Mouse (Mus musculus) spleen, postnatal 10 days (tissue): Measurements from ENCODE around the gene Zfp423.

ENCODE experiments used
- DNase-seq, 2 experiments: peaks; one replicate each; pipeline ENCODE4 v3.0.0; 2021 to 2022; ENCODE audit warnings: low spot score in 2 of 2

The Zfp423 gene

DNA sequence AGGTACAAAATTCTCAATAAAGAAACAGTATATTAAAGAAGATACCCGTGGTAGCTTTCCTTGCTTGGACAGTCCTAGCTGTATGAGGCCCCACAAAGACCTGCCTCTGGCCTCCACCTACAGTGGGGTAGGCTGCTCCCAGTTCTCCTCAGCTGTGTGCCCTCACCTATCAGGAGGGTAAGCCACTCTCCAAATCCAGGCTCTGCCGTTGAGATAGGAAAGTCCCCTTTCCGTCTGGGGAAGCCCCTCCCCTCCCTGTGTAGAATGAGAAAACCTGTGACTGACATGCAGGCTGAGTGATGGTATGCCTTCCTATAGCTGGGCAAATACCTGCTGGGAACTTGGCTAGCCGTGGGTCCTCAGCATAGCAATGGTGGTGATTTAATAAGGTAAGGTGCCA lies 257.8 kb downstream of the Zfp423 start:
- DNase-seq = no peak

DNA sequence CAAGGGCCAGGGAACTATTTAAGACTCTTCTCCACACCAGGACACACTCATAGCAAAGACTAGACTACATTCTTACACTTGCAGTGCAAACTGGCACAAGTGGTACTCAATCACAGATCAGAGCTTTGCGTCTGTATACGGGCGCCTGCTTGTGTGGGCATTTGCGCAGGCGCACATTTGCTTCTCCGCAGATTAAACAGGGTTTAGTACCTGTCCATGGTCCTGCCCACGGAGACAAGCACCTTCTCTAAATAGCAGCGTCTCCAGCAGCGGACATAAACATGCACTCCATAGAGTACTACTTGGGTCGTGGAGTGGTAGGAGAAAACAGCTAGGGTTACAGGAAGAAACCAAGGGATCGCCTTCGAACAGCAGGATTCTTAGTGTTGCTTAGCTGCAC lies 259.1 kb downstream of the Zfp423 start:
- peak in 1 of 2 experiments; percentile 59 for DNase-seq

DNA sequence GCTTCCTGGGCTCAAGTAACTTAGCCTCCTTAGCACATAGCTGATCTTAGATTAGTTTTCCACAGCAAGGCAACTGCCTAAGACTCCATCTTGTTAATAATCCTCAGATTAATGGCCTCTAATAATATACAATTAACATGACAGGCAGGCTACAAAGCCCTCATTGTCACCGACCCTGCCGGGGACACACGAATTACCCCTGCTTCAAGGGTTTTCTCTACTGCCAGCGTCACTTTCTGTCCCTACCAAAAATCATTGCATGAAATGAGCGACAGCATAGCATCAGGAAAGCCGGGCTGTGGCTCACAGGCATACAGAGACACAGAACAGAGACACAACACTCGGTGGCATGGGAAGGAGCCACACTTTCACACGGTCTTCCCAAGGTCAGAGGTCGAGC lies 262.3 kb downstream of the Zfp423 start:
- DNase-seq = no peak

DNA sequence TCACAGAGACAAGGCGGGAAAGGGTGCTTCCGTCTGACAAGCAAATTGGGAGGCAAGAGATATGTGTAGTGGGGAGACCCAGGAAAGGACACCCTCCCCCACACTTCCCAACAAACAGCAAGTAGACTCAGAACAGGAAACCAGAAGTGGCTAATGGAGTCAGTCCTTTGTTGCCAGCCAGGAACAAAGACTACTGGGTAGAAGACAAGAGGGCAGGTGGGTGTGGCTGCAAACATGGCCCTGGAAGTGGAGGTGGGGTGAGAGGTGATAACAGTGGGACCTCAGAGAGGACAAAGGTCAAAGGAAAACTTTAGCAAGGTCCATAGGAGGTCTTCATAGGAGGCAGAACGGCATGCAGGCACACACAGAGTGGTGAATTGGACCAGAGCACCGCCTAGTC lies 265.7 kb downstream of the Zfp423 start:
- no peak for DNase-seq

DNA sequence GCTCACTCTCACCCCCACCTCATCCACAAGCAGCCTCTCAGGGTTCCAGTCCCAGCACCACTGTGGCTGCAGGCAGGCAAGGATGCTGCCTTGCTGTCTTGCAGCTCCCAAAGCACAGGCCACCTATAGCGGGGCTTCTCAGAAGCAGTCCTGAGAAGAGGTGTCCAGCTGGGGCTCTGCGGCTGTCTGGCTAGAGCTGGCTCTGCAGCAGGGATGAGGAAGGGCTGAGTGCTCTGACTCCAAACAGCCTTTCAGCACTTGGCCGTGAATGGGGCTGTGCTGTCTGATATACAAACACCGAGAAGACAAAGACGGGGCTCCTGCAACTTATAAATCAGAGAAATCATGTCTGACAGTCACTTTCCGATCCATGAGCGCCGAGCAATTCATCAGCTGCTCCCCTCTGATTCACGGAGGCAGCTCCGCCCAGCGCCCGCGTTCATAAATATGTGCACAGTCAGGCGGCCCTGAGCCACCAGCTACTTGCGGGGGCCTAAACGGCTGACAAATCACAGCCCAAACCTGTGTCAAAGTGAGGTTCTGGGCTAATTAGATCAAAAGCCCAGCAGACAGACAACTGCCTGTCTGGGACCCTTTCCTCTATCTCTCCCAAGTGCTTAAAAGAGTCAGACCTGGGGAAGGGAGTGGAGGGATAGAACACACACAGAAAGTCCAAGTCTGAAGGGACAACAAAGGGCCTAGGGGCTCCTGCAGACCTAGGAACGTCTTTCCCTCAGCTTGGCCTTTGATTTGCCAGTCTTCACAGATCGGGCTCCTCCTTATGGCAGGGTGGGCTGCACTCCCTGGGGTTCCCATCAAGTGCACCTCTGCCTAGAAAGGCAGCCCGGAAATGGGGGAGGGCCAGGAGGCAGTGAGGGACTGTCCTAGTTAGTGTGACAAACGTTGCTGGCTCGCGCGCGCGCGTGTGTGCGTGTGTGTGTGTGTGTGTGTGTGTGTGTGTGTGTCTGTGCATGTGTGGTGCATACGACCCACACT lies 269.0 kb downstream of the Zfp423 start:
- DNase-seq = no peak

DNA sequence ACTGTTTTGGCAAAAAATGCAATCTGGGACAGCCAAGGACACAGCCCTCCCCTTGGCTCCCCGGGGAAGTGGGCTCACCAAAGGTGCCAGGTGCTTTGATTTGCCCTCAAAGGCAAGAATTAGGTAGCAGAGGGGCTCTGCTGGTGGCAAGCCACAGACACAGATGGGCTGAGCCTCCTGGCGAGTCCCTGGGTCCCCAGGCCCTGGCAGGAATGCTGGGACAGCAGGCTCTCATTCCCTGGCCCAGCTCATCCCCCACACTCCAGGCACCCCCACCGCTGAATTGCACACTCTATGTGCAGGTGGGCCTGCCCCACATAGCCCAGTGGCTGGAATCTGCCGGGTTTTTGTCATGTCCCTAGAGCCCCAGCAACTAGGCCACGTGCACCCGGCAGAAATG lies 270.2 kb downstream of the Zfp423 start:
- DNase-seq = no peak

DNA sequence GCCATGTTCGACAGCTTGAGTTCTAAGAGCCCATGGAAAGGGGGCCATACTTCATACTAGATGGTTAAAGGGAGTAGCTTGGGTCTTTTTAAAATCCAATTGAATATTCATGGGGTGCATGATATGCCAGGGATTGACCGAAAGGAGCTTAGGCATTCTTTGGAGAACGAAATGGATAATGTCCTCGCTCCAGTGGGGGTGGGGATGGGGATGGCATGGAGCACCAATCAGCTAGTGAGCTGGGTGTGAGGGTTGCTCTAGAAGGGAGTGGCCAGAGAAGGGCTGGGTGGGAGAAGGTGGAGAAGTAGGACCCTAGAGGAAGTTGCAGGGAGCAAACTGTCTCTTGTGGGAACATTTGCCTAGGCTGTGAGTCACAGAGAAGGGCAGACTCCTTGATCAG lies 271.0 kb downstream of the Zfp423 start:
- no peak for DNase-seq

DNA sequence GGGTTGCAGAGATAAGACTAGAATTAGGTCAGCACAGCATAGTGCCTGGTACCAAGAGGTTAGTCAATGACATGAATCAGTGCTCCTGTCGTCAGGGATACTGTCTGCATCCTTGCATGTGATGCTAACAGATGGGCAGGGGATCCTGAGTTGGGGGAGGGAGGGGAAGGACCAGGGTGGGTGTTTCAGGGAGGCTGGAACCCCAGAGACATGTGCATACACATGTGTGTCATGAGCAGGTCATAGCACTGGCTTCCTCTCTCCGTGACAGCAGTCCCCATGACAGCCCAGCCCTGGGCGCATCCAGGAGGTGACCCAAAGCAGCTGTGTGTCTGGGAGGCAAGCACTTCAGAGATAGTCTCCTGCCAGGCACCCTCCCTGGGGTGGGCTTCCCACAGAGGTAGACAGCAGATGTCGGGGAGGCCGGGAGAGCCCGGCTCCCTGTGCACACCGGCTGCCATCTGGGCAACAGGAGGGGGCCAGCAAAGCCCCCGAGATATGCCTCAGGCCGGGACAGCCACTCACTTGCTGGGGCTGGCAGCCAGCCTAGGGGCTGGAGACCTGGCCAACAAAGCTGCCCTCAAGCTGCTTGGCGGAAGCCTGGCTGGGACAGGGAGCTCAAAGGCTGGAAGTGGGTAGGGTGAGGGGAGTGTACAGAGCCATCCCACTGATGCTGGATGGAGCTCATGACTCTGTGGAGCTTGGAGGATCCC lies 272.3 kb downstream of the Zfp423 start:
- no peak for DNase-seq

DNA sequence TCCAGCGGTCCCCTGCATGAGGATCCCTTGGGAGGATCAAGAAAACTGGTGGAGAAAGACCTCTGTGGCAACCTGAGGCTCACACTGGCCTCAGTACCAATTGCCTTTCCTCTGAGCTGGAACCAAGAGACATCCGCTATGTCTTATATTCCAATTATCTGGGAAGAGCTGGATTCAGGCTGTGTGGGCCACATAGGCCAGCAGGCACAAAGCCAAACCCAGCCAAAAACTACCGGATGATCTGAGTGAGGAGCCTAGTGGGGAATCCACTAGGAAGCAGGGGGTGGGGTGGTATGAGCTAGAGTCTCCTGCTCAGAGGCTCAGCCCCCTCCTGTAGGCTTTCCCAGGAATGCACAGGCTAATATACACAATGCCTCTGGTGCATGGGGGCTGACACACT lies 273.4 kb downstream of the Zfp423 start:
- no peak for DNase-seq

DNA sequence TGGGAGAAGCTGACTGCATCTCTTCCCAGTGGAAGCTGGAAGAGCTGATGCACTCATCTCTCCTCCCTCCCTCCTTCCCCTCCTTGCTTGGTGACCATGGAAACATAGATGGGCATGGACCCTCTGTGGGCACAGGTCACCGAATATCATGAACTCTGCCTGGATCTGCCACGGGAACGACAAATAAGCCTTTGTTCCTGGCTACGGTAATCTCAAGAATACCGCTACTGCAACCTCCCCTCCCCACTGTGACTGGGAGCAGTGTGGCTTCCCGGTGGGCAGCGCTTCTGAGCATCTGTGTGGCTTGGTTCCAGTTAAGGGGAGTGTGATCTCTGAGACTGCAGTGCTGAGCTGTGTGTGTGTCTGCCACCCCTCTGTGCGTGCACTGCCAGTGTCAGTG lies 274.0 kb downstream of the Zfp423 start:
- no peak for DNase-seq

DNA sequence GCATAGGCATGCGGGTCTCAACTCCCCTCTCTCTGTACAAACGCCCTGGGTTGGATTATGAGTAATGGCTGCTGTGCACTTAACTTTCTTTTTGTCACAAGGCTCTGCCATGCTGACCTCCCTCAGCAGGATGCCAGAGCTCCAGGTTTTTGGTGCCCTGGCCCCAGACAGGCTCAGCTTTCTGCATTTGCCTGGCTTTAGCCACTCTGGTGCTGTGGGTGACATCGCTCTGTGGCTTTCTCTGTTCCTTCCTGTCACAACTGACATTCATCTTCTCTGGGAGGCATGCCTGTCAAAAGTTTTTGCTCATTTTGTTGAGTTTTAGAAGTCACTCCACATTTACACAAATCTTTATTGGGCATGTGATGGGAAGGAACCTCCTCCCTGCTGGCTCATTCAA lies 277.3 kb downstream of the Zfp423 start:
- no peak for DNase-seq

DNA sequence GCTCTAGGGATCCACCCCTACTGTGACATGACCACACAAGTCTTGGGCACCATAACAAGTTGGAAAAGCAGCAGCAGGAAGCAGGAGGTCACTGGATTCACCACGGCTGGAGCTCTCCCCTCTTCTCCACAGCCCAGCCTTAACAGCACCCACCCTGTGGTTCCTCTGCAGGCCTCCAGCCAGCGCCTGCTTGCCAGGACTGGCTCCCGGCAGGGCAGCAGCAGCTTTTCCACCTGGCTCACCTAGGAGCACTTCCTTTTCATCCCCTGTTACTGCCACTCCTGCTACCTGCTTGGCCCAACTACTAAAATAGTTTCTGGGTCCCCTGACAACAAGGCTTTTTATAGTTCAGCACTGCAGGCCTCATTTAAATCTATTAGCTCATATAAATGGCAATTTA lies 279.4 kb downstream of the Zfp423 start:
- DNase-seq = no peak

DNA sequence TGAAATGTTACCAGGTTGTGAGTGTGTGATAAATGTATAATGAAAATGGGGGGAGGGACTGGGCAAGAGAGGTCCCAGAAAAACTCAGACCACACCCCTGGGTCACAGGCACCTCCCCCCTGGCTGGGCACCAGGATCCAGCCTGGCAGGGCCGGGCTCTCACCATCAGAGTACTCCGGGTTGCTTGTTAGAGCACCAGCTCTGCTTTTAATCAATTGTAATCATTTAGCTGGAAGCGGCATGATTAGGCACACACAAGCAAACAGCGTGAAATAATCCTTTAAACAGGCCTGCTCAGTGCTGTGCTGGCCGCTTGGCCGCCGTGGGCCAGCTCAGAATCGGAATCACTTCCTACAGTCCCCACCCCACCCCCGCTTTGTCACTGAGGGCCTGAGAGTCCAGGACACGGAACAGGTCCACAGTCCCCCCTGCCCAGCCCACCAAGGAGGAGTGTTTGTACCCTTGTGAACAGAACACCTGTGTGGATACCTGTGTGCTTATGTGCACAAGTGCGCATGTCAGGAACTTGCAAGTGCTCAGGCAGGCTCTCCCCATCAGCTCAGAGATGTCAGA lies 279.9 kb downstream of the Zfp423 start:
- no peak for DNase-seq

DNA sequence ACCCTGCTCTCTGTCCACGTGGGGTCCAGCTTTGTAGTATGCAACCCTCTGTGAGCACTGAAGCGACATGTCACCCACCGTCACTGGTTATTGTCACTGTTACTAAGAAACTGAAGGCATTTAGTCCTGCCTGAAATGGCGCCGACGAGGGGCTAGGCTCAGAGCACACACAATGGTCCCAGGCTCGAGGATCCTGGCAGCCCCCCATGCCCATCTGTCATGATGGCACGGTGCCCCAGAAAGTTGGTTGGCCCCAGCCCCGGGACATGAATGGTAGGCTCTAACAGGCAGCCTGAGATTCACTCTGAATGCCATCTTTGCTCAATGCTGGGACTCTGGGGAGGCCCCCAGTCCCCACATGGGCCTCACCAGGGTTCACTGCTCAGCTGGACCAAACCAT lies 284.0 kb downstream of the Zfp423 start:
- DNase-seq = no peak

DNA sequence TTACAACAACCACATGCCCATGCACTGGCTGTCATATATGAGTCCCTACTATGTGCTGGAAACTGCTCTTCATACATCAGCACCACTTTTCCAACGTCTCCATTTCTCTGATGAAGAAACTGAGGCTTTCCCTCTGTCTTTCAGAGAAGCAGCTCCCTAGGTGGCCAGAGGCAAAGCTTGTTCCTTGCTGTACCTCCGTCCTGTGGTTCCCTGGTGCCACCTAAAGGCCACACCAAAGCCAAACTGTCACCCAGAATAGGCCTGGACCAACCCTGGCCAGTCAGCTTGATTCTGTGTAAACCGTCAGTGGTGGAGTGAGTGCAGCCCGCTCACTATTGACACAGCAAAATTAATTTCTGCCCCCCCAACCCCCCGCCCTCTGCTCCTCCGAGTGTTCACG lies 285.2 kb downstream of the Zfp423 start:
- no peak for DNase-seq

DNA sequence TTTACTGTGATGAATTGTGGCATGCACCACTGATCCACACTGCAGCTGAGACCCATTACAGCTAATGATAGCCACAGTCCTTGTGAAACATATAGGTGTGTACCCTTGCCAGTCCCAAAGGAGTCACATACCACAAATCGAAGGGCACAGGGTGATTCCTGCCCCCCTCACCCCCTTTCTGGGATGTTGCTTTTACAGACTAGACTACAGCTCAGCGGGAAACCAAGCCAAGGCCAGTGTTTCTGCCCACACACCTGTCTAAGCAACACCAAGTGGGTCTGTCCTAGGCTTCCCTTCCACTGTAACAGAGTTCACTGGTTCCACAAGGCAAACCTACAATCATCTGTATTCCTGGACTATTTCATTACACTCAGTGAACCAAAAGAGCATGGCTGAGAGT lies 287.2 kb downstream of the Zfp423 start:
- no peak for DNase-seq

DNA sequence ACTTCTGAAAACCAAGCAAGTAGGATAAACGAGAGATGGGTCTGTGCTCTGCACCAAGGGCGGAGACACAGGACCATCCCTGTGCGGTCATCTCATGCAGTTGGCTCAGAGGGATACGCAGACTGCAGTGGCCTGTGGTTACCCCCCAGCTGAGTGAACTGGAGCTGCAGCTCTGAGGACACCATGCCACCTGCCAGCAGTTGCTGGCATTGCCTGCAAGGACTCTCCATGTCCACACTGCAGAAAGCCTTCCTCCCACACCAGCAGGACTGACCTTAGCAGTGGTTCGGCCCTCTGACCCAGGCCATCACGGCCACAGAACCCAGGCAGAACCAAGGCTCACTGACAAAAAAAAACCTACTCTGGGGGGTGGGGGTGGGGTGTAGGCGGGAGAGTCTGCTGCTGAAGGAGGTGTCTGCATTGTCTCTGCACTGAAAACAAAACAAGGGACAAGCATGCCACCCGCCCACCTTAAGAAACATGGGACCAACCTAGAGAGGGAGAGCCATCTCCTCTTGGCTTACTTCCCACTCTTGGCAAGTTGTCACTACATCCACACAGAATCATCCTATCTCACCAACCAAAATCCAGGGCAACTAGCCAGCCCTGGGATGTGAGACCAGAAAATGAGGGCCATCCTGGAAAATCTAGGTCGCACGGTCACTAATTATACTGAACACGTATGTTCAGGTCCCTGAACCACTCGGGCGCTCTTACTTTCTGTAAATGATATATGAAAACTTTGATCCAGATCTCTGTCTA lies 288.0 kb downstream of the Zfp423 start:
- no peak for DNase-seq

DNA sequence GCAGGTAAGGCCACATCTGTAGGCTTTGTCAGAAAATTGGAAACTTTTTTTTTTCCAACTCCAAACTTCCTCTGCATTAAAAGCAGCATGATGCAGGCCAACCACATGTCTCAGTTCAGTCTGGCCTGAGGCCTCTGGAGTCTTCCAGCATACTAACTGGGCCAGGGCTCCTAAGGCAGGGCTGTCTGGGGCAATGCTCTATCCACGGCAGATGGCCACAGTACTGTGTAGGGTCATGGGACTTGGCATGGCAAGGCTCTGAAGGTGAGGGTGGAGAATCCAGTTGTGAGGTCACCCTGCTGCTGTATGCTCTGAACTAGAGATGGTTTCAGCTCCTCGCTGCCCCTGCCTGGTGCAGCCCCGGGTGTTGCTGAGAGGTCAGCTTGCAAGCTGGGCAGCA lies 289.2 kb downstream of the Zfp423 start:
- no peak for DNase-seq

DNA sequence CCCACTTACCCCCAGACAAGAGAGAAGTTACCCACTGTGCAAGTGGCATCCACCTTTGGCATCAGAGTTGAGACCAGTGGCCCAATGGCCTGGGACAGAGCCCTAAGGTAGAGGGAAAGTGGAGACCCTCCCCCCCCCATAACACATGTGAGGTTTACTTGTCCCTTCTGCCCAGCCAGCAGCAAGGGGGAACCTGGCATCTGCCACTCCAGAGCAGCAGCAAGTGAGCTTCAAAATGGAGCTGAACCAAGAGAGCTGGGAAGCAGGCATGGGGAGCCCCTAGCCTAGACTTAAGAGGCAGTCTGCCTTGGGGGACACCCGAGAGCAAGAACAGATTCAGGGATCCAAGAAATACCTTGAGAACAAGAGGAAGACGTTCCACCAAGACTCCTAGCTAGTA lies 290.7 kb downstream of the Zfp423 start:
- DNase-seq = no peak

DNA sequence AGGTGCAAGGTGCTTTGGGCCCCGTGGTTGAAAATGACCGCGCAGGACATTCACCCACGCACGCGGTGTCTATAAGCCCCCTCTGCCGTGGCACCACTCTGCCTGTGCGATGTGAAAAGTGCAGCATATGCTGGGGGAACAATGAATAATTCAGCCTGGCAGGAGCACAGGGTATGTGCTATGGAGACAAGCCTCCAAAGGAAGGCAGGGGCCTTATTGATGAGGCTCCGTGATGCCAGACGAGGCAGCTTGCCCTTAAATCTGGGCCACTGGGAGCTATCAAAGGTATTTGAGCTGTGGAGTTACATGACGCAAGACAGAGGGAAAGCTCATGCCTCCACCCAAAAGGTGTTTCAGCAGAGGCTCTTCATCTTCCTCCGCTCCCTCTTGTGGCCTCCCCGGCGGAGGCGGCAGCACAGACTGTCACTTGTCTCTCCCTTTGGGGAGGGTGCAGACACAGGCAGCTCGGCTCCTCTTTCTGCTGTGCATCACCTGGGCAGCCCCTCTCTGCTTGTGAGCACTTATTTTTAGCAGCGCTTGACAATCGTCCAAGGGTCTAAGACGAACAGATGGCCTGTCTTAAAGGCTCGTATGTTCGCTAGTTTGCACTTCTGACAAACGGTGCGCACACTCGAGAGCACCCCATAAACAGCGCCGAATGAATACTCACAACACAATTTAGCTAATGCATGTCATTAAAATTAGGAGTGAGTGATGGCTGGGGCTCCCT lies 291.3 kb downstream of the Zfp423 start:
- no peak for DNase-seq

DNA sequence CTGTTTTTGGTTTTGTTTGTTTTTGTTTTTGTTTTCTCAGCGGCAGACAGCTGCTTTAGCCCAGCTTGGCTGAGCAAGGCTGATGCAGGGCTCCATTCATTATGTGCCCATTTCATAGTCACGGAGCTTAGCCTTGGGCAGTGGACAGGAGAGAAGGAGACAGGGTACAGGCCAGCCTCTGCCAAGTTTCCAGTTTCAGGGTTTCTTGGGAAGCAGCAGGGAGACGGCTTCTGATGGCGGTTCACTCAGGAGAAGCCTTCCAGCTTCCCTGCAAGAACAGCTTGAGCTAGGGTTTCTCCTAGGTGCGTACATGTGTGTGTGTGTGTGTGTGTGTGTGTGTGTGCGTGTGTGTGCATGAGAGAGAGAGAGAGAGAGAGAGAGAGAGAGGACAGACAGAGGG lies 292.1 kb downstream of the Zfp423 start:
- DNase-seq = no peak
